Mouse (Mus musculus) spleen, adult 12 weeks (tissue): ENCODE results near the gene Shisa6.

ENCODE experiments used
- DNase-seq: peaks from one replicate; pipeline ENCODE4 v3.0.0; 2022; ENCODE audit warnings: low spot score

The Shisa6 gene

DNA sequence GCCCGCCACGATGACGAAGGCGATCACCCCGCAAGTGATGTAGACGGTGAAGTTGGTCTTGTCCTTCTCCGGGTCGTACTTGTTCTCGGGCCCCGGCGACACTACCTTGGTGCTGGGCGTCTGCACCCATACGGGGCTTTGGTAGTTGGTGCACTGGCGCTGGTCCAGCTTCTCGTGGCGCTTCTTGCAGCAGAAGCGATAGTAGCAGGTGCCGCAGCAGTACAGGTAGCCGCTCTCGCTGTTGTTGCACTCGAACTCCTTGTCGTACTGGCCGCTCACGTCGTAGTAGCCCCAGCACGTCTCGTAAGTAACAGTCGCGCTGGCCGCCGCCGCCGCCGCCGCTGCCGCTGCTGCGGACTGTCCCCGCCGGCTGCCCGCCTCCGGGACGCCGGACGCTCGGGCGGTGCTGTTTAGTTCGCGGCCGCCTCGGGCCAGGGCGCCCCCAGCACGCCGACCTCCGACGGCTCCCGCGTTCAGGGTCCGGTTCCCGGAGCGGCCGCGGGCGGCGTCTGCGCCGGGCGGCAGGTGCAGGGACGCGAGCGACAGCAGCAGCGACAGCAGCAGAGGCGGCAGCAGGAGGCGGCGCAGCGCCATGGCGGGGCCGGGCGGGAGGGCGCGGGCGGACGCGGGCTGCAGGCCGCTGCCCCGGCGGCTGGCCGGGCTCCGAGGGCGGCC is at the start of gene Shisa6:
Gene Shisa6 (minus strand): TSS at position 594 of the 675 bp plus-strand sequence.
- DNase-seq = no peak

DNA sequence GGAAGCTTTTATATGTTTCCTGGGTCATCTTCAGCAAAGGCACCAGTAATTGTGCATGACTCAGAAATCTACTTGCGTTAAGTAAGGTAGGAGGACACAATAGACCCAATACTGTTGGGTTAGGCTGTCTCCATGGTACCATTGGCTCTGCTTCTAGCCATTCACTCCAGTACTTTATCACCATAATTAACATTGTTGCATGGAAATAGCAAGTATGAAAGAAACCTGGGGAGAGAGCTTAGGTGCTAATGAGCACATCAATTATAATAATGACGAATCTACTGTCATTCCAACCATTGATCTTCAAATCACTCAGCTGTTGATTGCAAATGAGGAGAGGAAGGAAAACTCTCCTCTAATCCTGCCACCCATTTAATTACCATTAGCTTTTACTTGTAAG is 48.1 kb upstream of the Shisa6 start:
- no peak for DNase-seq

DNA sequence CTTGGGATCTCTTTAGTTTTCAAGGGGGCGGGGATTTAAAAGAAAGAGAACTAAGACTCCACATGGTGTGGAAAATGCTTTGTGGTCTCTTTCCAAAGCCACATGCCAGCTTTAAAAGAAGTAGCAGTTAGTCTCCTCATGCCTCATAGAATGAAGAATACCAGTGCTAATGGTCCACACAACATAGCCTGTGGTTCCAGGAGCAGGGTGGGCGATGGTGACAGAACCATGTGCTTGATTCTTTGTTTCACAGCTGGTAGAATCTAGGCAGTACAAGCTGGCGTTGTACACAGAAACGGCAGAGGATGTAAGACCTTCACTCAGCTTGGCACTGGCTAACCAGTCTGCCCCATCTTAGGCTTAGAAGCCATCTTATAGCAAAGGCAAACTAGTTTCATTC is 43.3 kb upstream of the Shisa6 start:
- no peak for DNase-seq

DNA sequence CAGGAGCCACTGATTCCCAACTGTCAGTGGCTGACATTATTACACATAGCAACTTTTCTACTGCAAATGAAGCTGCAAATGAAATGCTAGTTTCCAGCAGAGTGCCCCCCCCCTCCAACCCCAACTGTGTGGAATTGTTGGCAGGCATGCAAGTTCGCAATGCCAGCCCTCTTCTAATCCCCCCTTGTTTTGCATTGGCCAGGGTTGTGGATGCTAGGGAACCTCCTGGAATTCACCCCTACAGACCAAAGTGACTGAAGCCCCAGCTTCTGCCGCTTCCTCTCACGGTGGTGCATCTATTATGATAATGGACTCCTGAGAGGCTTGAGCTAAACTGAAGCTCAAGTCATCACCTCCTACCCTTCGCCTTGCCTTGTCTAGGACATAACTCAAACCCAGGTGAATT is 42.6 kb upstream of the Shisa6 start:
- DNase-seq = no peak

DNA sequence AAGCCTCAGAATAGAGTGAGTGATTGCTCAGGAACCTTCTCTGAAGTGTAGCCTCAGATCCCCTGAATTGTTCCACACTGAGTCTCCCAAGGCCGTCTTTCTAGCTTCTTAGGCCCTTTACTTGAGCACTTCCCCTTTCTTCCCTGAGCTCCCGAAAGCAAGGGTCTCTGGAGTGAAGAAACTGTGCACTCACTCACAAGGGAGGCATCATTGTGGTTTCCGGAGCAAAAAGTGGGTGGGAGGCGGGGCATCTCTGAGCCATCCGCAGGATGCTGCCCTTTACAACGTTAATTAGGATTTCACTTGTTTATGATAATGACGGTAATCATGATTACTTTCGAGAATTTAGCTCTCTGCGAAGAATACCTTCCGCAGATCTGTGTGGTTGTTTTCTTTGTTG is 41.6 kb upstream of the Shisa6 start:
- DNase-seq = no peak

DNA sequence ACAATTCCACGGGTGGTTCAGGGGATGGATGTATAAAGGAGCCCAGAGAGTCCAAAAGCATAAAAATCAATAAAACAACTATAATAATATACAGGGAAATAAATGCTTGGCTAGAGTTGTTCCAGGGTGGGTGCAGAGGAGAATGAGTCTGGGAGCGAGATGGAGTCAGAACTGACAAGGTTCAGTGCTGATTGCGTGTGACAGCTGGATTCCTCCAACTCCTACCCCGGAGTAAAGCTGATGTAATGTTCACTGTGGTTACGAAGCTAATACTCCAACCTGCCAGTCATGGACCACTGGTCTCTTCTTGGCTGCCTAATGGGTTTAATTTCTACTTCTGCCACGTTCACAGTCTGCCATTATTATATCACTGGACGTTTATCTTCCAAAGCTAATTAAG is 36.5 kb upstream of the Shisa6 start:
- no peak for DNase-seq

DNA sequence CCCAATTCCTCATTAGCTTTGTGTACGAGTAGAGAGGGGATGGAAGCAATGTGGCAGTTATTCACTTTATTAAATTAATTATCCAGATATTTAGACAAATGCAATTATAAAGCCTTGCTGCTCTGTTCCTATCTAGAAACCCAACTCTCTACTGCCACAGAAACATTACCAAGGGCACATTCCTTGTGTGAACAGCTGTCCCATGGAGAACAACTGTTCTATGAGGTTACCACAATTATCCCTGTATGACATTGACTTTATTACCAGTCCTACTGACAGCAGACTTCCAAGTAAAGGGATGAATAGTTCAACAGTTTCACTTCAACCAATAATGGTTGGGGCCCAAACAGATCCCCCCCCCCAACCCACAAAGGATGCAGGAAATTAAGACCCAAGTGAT is 12.1 kb upstream of the Shisa6 start:
- no peak for DNase-seq

DNA sequence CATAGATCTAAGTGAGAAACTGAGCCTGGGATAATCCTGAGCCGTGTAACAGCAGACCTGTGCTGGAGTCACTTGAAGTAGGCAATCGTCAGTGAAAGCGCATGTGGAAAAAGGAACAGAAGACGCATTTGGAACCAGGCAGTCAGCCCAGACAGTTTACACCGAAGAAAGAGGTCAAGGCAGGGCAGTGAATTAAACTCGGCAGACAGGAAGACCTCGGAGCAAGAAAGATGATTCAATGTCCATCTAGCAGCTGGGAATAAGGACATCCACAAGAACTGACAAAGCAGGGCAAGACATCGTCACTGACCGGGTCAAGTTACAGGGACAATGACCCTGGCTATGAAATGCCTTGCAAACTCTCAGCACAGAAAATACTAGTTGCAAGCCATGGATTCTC is 10.1 kb upstream of the Shisa6 start:
- no peak for DNase-seq

DNA sequence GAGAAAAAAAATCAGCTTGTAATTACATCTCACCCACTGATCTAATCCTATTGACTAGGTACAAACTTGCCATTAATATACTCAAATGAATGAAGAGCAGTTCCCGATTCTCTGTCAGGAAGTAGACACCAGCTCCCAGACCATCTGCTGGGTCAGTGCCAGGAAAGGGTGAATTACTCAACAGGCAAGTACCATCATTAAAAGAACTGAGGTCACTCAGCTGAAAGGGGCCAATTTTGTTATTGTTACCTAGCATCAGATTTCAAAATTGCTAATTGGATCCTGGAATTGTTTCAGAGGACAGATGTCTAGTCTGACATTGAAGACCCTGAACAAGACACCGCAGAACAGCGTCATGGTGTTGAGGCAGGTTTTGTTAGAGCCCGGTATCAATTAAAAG is 9.4 kb upstream of the Shisa6 start:
- DNase-seq = no peak

GRCm38 (mm10) chr11:66534291-66534690 is 8.5 kb upstream of the Shisa6 start:
- no peak for DNase-seq

GRCm38 (mm10) chr11:66528146-66528545 is 2.4 kb upstream of the Shisa6 start:
- no peak for DNase-seq

- no peak for DNase-seq
Observed at GRCm38 (mm10) chr11:66527343-66527742, 1.6 kb upstream of the Shisa6 start.

DNA sequence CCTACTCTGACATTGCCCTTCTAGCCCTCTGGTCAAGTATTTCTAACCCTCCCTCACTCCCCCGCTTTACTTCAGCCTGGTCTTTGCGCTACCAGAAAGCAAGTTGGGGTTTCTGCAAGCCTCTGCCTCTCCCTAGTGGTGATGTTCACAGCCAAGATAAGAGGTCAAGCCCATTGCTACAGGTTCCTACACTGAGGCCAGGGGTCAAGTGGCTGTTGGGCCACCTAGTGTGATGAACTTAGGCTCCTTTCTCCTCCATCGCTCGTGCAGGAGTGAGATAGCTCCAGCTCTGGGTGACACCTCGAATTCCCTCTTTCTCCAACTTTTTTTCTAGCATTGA is 1.2 kb upstream of the Shisa6 start:
- DNase-seq = no peak

DNA sequence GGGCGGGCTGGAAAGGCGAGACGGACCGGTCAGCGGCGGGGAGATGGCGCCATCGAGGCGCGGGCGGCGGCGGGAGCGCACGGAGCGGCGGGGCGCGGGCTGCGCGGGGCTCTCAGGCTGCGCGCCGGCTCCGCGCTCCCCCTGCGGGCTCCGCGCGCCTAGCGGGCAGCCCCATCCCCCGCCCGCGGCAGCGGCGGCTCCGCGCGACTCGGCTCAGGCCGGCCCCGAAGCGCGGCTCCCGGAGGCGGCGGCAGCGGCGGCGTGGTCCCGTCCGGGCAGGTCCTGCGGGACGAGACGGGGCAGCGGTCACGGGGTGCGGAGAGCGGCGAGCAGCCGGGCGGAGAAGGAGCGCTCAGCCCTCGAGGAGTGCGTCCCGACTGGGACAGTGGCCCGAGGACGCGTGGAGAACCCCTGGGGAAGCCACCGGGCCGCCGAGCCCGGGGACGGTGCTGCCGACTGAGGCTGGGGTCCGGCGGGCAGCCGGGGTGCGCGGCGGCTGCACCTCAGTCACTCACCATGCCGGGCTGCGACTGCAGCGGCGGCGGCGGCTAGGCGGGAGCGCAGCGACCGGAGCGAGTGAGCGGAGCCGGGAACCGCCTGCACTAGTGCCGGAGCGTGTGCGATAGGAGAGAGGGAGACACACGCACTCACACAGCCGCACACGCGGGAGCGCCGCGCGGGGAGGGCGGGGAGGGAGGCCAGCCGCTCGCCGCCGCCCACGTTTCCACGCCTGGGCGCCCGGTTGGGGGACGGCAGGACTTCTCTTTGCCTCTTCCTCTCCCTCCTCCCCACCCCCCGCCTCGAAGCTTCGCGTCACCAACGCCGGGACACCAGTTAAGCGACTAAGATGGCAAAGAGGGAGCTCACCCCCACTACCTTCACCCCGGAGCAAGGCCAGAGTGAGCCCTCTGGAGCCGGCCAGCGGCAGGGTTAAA is 549 bp upstream of the Shisa6 start:
- no peak for DNase-seq

- DNase-seq = no peak
Observed at GRCm38 (mm10) chr11:66524251-66524650, 1.5 kb downstream of the Shisa6 start.

- DNase-seq = no peak
Observed at GRCm38 (mm10) chr11:66522376-66522775, 3.4 kb downstream of the Shisa6 start.

DNA sequence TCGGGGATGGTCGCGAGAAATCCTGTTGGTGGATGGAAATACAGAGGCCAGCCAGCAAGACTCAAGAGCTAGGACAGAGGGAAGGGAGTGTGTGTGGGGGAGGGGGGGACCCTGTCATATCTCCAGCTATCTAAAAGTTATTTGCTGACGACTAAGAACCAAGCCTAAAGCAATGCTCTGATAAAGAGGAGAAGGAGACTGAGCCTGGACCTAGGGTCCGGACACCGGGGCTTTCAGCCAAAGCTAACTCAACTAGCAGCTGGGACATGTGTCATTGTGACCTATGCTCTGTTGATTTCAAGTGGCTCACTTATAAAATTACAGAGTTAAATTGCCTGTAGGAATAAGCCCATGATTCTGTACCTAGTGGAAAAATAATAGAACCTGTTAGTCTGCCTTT is 6.4 kb downstream of the Shisa6 start:
- DNase-seq = no peak

DNA sequence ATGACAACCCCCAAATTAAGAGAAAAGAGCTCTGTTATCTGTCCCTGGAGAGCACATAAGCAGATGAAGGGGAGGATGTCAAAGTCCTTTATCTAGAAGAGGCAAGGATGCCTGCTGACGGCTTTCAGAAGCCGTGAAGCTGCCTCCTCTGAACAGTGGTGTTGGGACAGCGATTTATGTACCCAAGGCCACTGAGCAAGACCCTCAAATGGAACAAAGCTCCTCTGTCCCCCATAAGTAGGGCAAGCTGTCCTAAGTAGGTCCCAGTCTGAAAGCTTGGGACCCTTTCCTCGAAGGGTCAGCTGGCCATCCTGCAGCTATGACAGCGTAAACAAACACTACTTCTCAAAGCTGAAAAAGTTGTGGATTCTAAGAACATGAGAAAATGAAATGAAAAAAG is 11.4 kb downstream of the Shisa6 start:
- no peak for DNase-seq

DNA sequence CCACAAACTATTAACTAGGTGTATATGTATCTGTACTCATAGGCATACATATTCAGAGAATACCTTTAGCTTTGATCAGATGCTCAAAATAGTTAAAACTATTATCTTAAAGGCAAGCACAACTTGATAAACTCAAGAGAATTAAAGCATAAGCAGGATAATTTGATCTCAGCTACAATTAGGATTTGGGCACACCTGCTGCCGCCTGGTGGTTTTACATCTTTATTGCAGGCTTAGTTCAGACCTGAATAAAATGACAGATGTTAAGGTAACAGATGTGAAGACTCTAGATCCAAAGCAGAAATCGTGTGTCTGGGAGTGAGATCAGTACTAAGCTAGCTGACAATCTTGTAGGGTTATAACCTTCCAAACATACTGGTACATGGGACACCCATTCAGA is 24.8 kb downstream of the Shisa6 start:
- no peak for DNase-seq

GRCm38 (mm10) chr11:66498857-66499445 is 26.8 kb downstream of the Shisa6 start:
- DNase-seq = no peak

- no peak for DNase-seq
Observed at GRCm38 (mm10) chr11:66496235-66496634, 29.5 kb downstream of the Shisa6 start.

DNA sequence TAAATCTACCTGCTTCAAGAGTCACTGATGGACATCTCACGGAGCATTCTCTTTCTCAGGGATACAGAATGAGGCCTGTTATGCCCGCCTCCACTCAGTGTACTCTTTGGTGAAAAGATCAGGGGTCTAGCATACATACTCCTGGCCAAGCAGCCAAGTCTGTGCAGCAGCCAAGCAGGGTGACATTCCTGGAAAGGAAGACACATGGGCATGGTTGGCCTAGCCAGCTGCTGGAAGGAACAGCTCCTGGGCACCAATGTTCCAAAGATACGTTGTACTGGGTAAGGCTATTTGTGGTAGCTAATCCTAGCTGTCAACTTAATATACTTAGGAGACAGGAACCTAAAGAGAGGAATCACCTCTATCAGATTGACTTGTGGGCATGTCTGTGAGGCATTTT is 31.4 kb downstream of the Shisa6 start:
- DNase-seq = no peak

- DNase-seq = no peak
Observed at GRCm38 (mm10) chr11:66487765-66488164, 38.0 kb downstream of the Shisa6 start.
